Mouse (Mus musculus) kidney, postnatal 0 days (tissue): ENCODE results near the gene Farp1. TPM values are rescaled to one million over a fixed set of nuclear protein-coding genes. Genes with fewer than 3 reads are reported as not detected.
"Not testable (repeated sequence)": the region's sequence is repeated elsewhere in the genome, so short reads cannot be mapped to it uniquely, and the experiment has no call there.

Source experiments
- ATAC-seq: fragments of 200-750 bp; cut with Nextera tagmentation; replicated peaks from 2 replicates; pipeline ENCODE4 v1.8.0; 2017; ENCODE audit warnings: low read depth, moderate number of reproducible peaks, moderate TSS enrichment, moderate library complexity; ENCODE audit not compliant: low FRiP score
- DNase-seq: peaks from one replicate; pipeline ENCODE4 v3.0.0-alpha.2; 2016; ENCODE audit warnings: low spot score
- H3K27ac ChIP-seq: fragments of 300-500 bp; sonication (generic); 2 replicates; pipeline ENCODE4 v1.5.1; 2014; ENCODE audit warnings: mild to moderate bottlenecking
- H3K27me3 ChIP-seq: fragments of 300-500 bp; sonication (generic); 2 replicates; pipeline ENCODE4 v1.6.1; 2014; ENCODE audit warnings: low read length, mixed read lengths; ENCODE audit not compliant: insufficient read depth
- H3K36me3 ChIP-seq: fragments of 300-500 bp; sonication (generic); 2 replicates; pipeline ENCODE4 v1.6.1; 2014; ENCODE audit warnings: low read length, mixed read lengths; ENCODE audit not compliant: insufficient read depth
- H3K4me1 ChIP-seq: fragments of 300-500 bp; sonication (generic); replicated peaks from 2 replicates; pipeline ENCODE4 v1.6.1; 2014; ENCODE audit warnings: antibody characterized with exemption, low read length, mixed read lengths; ENCODE audit not compliant: insufficient read depth
- H3K4me2 ChIP-seq: fragments of 300-500 bp; sonication (generic); 2 replicates; pipeline ENCODE4 v1.6.1; 2014; ENCODE audit warnings: mild to moderate bottlenecking, low read length, moderate library complexity, mixed read lengths
- H3K4me3 ChIP-seq: fragments of 300-500 bp; sonication (generic); replicated peaks from 2 replicates; pipeline ENCODE4 v1.5.1; 2014; ENCODE audit warnings: low read depth, low read length
- H3K9ac ChIP-seq: fragments of 300-500 bp; sonication (generic); 2 replicates; pipeline ENCODE4 v1.6.1; 2014; ENCODE audit warnings: low read depth, low read length
- H3K9me3 ChIP-seq: fragments of 300-500 bp; sonication (generic); replicated peaks from 2 replicates; pipeline ENCODE4 v1.6.1; 2016; ENCODE audit warnings: low read length, inconsistent platforms, mixed read lengths
- CTCF ChIP-seq: IDR thresholded peaks from 2 replicates; pipeline ENCODE4 v1.5.1; 2016; ENCODE audit warnings: antibody characterized with exemption, low read depth, mild to moderate bottlenecking, moderate library complexity
- WGBS: fragments of 180-500 bp; shearing (Covaris S2); extraction: QIAGEN DNeasy Blood & Tissue Kit; methylation state at CpG from one replicate; pipeline ENCODE4 v1.1.7; 2014; 5-methylcytosine and 5-hydroxymethylcytosine counted together
- polyA plus RNA-seq: library from polyadenylated mRNA; unstranded; fragments of >200 nt; fragmentation: Nextera tagmentation; extraction: Ambion mirVana; gene quantifications from 2 replicates; pipeline ENCODE4 v1.2.1, GENCODE M21; 2015

Farp1 gene
- polyA plus RNA-seq, 1 experiment from 2014 or later: 23.4 TPM

DNA sequence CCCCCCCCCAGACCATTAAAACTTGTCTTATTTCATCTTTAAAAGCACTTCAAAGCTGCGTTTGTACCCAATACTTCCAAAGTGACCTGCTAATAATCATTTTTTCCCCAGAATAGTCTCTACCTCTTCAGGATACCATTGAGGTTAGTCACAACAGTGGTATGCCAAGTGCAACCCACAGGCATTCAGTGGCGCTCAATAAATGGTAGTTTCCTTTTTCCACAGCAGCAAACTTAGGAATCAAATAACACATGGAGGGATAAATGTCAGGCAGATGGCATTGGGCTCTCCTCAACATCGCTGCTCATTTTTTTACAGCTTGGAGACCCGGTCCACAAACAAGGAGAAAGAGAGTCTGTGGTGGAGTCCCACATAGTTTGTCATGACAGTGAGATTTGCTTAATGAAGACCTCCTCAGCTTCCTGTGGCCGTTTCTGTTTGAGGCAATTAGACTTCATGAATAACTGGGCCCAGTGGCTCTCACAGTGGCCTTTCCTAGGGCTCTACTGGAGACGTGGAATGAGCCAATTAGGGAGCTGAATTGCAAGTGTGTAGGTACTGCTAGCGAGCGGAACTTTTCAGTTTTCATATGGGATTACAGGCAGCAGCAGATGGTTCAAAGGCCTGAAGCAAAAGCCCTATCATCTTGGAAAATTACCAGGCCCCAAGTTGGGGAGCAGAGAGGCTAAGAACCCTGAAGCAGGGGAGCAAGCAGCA lies 148.6 kb downstream of the Farp1 start:
- 73% methylated on average over 8 of the region's 8 CpGs for WGBS

DNA sequence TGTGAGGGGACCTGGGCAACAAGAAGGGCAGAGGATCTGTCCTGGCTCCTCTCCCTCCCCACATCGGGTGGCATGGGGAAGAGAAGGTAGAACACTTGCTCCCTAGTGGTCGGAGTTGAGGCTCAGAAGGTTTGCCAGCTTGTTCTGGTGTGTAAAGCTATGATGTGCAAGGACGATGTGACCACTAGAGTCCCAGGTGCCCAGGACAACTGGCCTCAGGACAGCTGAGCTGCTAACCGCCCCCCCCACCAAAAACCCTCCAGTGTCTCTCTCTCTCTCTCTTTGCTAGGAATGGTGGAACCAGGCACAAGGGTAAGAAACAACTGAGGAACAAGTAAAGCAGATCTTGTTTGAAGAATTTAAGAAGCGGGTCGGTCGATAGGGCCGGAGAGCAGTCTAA lies 149.4 kb downstream of the Farp1 start:
- WGBS: 94% methylated on average over 8 of the region's 8 CpGs
- no peaks in the 10 kb centered on the region for H3K9me3 ChIP-seq
- peaks cover 13% of the 10 kb centered on the region; the same call in 1 of the 2 replicates for H3K4me1 ChIP-seq
- H3K4me3 ChIP-seq: no peak overlapping the region
- 0 out of 2 replicates have a peak, but pooled peaks cover 6% of the 10 kb centered on the region for H3K36me3 ChIP-seq
- no peak for TF ChIP-seq CTCF
- no peaks in the 10 kb centered on the region for H3K27me3 ChIP-seq
- H3K9ac ChIP-seq: no peak overlapping the region
- DNase-seq (no peak), ATAC-seq (no peak)
- no peak overlapping the region for H3K27ac ChIP-seq
- H3K4me2 ChIP-seq: no peak overlapping the region

More for the DNA sequence above, 148.6 kb downstream of the Farp1 start:
- Histone ChIP-seq H3K9ac (no peak overlapping the region), H3K27ac (no peak overlapping the region), H3K36me3 (0 out of 2 replicates have a peak, but pooled peaks cover 6% of the 10 kb centered on the region), H3K4me2 (no peak overlapping the region), H3K9me3 (no peaks in the 10 kb centered on the region), H3K27me3 (no peaks in the 10 kb centered on the region), H3K4me3 (no peak overlapping the region), H3K4me1 (peaks cover 13% of the 10 kb centered on the region; the same call in 1 of the 2 replicates)
- no peak for TF ChIP-seq CTCF
- ATAC-seq (no peak), DNase-seq (no peak)

DNA sequence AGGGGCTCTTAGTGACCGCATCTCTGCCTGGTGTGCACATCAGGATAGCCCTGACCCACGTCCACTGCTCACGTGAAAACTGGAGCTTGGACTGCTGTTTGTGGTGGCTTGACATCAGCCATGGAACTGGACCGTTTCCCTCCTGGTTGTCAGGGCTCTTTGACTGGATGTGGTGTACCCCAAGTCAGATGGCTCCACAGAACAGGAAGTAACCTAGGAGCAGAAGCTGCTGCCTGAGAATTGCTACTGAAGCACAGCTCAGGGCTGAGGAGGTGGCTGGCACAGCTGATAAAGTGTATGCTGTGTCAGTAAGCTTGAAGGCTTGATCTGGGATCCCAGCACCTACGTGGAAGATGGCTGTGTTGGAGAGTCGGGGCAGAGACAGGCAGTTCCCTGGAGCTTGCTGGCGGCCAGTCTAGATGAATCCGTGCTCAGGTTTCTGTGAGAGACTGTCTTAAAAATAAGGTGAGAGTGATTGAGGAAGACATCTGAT lies 151.4 kb downstream of the Farp1 start:
- Histone ChIP-seq H3K36me3 (0 out of 2 replicates have a peak, but pooled peaks cover 6% of the 10 kb centered on the region), H3K27me3 (no peaks in the 10 kb centered on the region), H3K4me2 (no peak overlapping the region), H3K4me3 (no peak overlapping the region), H3K27ac (no peak overlapping the region), H3K9me3 (no peaks in the 10 kb centered on the region), H3K9ac (no peak overlapping the region), H3K4me1 (peaks cover 10% of the 10 kb centered on the region; the same call in 1 of the 2 replicates)
- TF ChIP-seq CTCF: no peak
- ATAC-seq: no peak
- 85% methylated on average over 8 of the region's 8 CpGs for WGBS
- no peak for DNase-seq

DNA sequence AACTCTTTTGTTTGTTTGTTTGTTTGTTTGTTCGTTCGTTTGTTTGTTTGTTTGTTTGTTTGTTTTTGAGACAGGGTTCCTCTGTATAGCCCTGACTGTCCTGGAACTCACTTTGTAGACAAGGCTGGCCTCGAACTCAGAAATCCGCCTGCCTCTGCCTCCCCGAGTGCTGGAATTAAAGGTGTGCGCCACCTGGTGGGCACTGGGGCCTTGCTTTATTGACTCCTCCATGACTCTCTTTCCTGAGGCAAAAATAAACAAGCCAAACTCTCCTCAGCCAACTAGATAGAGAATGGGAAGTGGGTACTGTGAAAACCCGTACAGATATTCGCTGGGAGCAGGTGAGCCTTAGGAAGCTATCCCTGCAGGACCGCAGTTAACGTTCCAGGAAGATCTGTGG lies 154.8 kb downstream of the Farp1 start:
- ATAC-seq, H3K27ac ChIP-seq: not testable (repeated sequence)

DNA sequence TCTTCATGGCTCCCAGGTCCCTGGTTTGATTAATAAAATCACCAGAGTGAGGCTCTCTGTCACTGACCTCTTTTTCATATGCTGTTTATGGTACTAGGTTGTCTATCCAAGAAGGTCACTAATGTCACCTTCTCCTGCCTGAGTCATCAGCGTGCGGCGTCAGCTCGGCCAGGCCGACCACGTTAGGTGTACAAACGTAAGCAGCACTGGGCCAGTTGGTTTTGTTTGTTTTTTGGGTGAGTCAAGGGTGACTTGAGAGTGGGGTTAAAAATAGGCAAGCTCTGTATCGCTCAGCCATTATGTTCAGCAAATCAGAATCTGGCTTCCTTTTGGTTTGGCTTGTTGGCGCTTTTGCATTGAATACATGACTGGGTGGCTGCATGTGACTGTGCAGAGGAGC lies 155.4 kb downstream of the Farp1 start:
- H3K9me3 ChIP-seq: no peaks in the 10 kb centered on the region
- no peak for TF ChIP-seq CTCF
- 72% methylated on average over 9 of the region's 9 CpGs for WGBS
- H3K27ac ChIP-seq: 0 out of 2 replicates have a peak overlapping the region, but pooled peaks have one; percentile 4
- no peak overlapping the region for H3K9ac ChIP-seq
- ATAC-seq (no peak; the same call in 1 of the 2 replicates), DNase-seq (no peak)
- H3K4me1 ChIP-seq: no peaks in the 10 kb centered on the region
- no peak overlapping the region for H3K4me2 ChIP-seq
- H3K36me3 ChIP-seq: 0 out of 2 replicates have a peak, but pooled peaks cover 4% of the 10 kb centered on the region
- no peak overlapping the region for H3K4me3 ChIP-seq
- H3K27me3 ChIP-seq: no peaks in the 10 kb centered on the region

More for the DNA sequence above, 154.8 kb downstream of the Farp1 start:
- H3K4me2 ChIP-seq, H3K36me3 ChIP-seq, DNase-seq, H3K4me1 ChIP-seq, H3K9ac ChIP-seq, H3K4me3 ChIP-seq, H3K9me3 ChIP-seq, H3K27me3 ChIP-seq: not testable (repeated sequence)
- peak; percentile 48; the same call in 1 of the 2 replicates for TF ChIP-seq CTCF
- WGBS: 95% methylated on average over 10 of the region's 10 CpGs

DNA sequence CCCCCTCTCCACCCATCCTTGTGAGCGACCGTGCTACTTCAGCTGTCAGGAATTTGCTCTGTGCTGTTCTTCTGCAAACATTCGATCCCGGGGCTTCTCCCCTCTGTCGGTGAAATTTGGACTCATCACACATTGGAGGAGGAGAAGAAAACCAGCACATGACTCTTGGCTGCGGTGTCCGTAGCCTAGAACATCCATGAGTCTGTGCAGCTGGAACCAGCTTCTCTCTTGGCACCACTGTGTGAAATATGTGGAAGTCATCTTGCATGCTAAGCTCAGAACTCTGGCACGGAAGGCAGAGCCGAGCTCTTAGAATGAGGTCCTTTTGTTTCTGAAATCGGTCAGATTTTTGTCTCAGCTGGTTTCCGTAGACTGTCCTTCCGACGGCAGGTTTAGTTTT lies 156.7 kb downstream of the Farp1 start:
- ATAC-seq (no peak), DNase-seq (no peak)
- Histone ChIP-seq H3K4me1 (no peaks in the 10 kb centered on the region), H3K9me3 (0 out of 2 replicates have a peak, but pooled peaks cover 3% of the 10 kb centered on the region), H3K27ac (no peak overlapping the region), H3K27me3 (no peaks in the 10 kb centered on the region), H3K36me3 (0 out of 2 replicates have a peak, but pooled peaks cover 4% of the 10 kb centered on the region), H3K4me3 (no peak overlapping the region), H3K4me2 (no peak overlapping the region), H3K9ac (no peak overlapping the region)
- peak; percentile 17; the same call in 1 of the 2 replicates for TF ChIP-seq CTCF
- WGBS: 51% methylated on average over 13 of the region's 13 CpGs
